Comparison of ENCODE assay signal across 15 mouse cellular contexts in genomic region chr7:112147979-112148378, GRCm38 (mm10). TPM values are rescaled to one million over a fixed set of nuclear protein-coding genes. Genes with fewer than 3 reads are reported as not detected.
DNase-seq lines count a peak whose midpoint lies in the region; ATAC-seq and TF ChIP-seq lines count a peak whose summit lies in the region.
"Had no signal": no experiment of that assay in that cellular context is flagged by ENCODE, and none has a peak within 500 bp of the region (broad histone marks: within the 10 kb centered on the region; RNA-seq: fewer than 3 reads in every experiment).

No protein-coding gene starts in this region.

- 58% methylated on average over 2 of the region's 2 CpGs for WGBS in heart, embryonic 15.5 days

- H3K27ac ChIP-seq in gastrocnemius, adult 2 months: no peak overlapping the region
- peak overlapping the region; percentile 4; the same call in 1 of the 2 replicates for H3K27ac ChIP-seq in heart, embryonic 15.5 days
- H3K27ac ChIP-seq: forebrain, embryonic 10.5 days; hindbrain, postnatal 0 days; midbrain, embryonic 12.5 days; neural tube, embryonic 13.5 days had no signal

- TF ChIP-seq POLR2A in myocyte (IDR thresholded peaks at IDR 0.05; ENCODE audit: insufficient read length, low read depth): no peak

- H3K27me3 ChIP-seq in heart, embryonic 15.5 days: no peaks in the 10 kb centered on the region
- no peaks in the 10 kb centered on the region for H3K27me3 ChIP-seq in myocyte (ENCODE audit: control insufficient read depth, insufficient read depth, insufficient read length)
- H3K27me3 ChIP-seq: midbrain, embryonic 12.5 days; neural tube, embryonic 13.5 days had no signal

- no peak overlapping the region for H3K4me3 ChIP-seq in gastrocnemius, adult 2 months
- H3K4me3 ChIP-seq in heart, embryonic 15.5 days: no peak overlapping the region
- H3K4me3 ChIP-seq in myocyte: no peak overlapping the region
- H3K4me3 ChIP-seq: forebrain, embryonic 10.5 days; midbrain, embryonic 12.5 days; neural tube, embryonic 13.5 days had no signal

- no peak overlapping the region for H3K4me2 ChIP-seq in heart, embryonic 15.5 days
- peak overlapping the region; percentile 42 for H3K4me2 ChIP-seq in myocyte (ENCODE audit: low read depth)
- H3K4me2 ChIP-seq: midbrain, embryonic 12.5 days; neural tube, embryonic 13.5 days had no signal

- no peak overlapping the region for H3K9ac ChIP-seq in heart, embryonic 15.5 days
- H3K9ac ChIP-seq: midbrain, embryonic 12.5 days; neural tube, embryonic 13.5 days had no signal

- ATAC-seq in heart, embryonic 15.5 days (replicated peaks; ENCODE audit: insufficient number of reproducible peaks, insufficient read depth, low FRiP score, low read depth): no peak; the same call in 1 of the 2 replicates
- ATAC-seq: hindbrain, postnatal 0 days had no signal

- intact Hi-C loops in gastrocnemius, adult 2 months (cut with DNase I): no loop called here

- H3ac ChIP-seq in myocyte (ENCODE audit: control insufficient read depth, insufficient read length): no peak overlapping the region

- H3K79me2 ChIP-seq in myocyte (ENCODE audit: control insufficient read depth, insufficient read depth): no peaks in the 10 kb centered on the region

- peaks cover 36% of the 10 kb centered on the region for H3K4me1 ChIP-seq in heart, embryonic 15.5 days (replicated peaks)

- TF ChIP-seq CTCF in gastrocnemius, adult 2 months (IDR thresholded peaks at IDR 0.05): no peak

- no peaks in the 10 kb centered on the region for H3K36me3 ChIP-seq in heart, embryonic 15.5 days
- no peaks in the 10 kb centered on the region for H3K36me3 ChIP-seq in myocyte (ENCODE audit: control insufficient read depth, insufficient read depth)
- H3K36me3 ChIP-seq: midbrain, embryonic 12.5 days; neural tube, embryonic 13.5 days had no signal

- DNase-seq in gastrocnemius, adult 2 months: peak; percentile 49
- no peak for DNase-seq in gastrocnemius, postnatal 4 days (ENCODE audit: low spot score in 2 of 2)
- DNase-seq in ovary, adult 18-20 months (ENCODE audit: low spot score): peak; percentile 50
- DNase-seq in ovary, postnatal 10 days (ENCODE audit: low spot score): no peak
- DNase-seq in B cell, adult 2 months: no peak
- no peak for DNase-seq in spleen, postnatal 4 days (ENCODE audit: low spot score in 2 of 2)
- DNase-seq: adrenal gland, postnatal 10 days; layer of hippocampus, adult 9-11 months; right cerebral cortex, postnatal 14 days had no signal

- no peaks in the 10 kb centered on the region for H3K9me3 ChIP-seq in heart, embryonic 15.5 days (replicated peaks)
- H3K9me3 ChIP-seq: forebrain, embryonic 10.5 days; midbrain, embryonic 12.5 days; neural tube, embryonic 13.5 days had no signal

TF ChIP-seq in myocyte, 11 proteins besides CTCF, POLR2A, EP300 and RAD21:
- TF ChIP-seq MAX (IDR thresholded peaks at IDR 0.05; ENCODE audit: low read depth) (no peak), USF1 (IDR thresholded peaks at IDR 0.05; ENCODE audit: low read depth) (no peak), REST (IDR thresholded peaks at IDR 0.05; ENCODE audit: insufficient read depth, insufficient read length) (no peak)

RNA-seq across cellular contexts. Expression of gene Dkk3, which starts 10.9 kb away (rescaled TPM):
- total RNA-seq in gastrocnemius, adult 2 months (2021): 1 to 10 TPM; 2.1 to 2.4 TPM
- 10 to 100 TPM; 15.8 to 20.6 TPM for total RNA-seq in gastrocnemius, postnatal 4 days (2021)
- polyA plus RNA-seq in heart, embryonic 15.5 days (2015; fragmentation: Nextera tagmentation; extraction: Ambion mirVana): 75.1 and 88.2 TPM in 2 replicates
- polyA plus RNA-seq in myocyte (2012; fragmentation: generic; extraction: Trizol): 0.10 TPM

Comparison
In these comparisons a context has a peak if more than half of its experiments do, and no peak if none do; other contexts are left out.
1. DNase-seq: peak in gastrocnemius, adult 2 months (single experiment) and ovary, adult 18-20 months (single experiment); none in gastrocnemius, postnatal 4 days (0 of 2), ovary, postnatal 10 days (single experiment), B cell, adult 2 months (0 of 2) and spleen, postnatal 4 days (0 of 2).
2. RNA of gene Dkk3, which starts 10.9 kb away (total RNA-seq): 15.8 to 20.6 TPM in gastrocnemius, postnatal 4 days; 2.1 to 2.4 TPM in gastrocnemius, adult 2 months; every median in the first group is over 4 times any median in the second.